In genomic region chr8:126970579-126971313, GRCm38 (mm10) we compare ENCODE assay signal across 8 mouse cellular contexts. TPM values are rescaled to one million over a fixed set of nuclear protein-coding genes. Genes with fewer than 3 reads are reported as not detected.
DNase-seq lines count a peak whose midpoint lies in the region; ATAC-seq lines count a peak whose summit lies in the region.

Gene Rbm34 (minus strand): TSS chr8:126971071.

- peak within 1 kb of the TSS; percentile 76 for H3K4me3 ChIP-seq in heart, embryonic 13.5 days
- peak within 1 kb of the TSS; percentile 98 for H3K4me3 ChIP-seq in liver, embryonic 12.5 days
- H3K4me3 ChIP-seq in stomach, embryonic 15.5 days (replicated peaks), result peak within 1 kb of the TSS; percentile 95

- DNase-seq in CD4-positive helper T cell, adult 2 months (ENCODE audit: low read depth, low spot score), result peak; percentile 95
- DNase-seq in brain, embryonic 18.5 days (ENCODE audit: low read depth, low spot score), result peak; percentile 89
- DNase-seq in kidney, postnatal 10 days, result peak; percentile 94
- peak; percentile 89 to 91 for DNase-seq in natural killer cell, adult 2 months (ENCODE audit: low spot score in 2 of 2)

- WGBS in heart, embryonic 13.5 days, result 1% methylated on average over 49 of the region's 50 CpGs
- WGBS in liver, embryonic 12.5 days (ENCODE audit: insufficient replicate concordance), result 2% methylated on average over 47 of the region's 50 CpGs
- under 1% methylated on average over 50 of the region's 50 CpGs for WGBS in stomach, embryonic 15.5 days

- H3K4me1 ChIP-seq in heart, embryonic 13.5 days, result peaks cover 15% of the 10 kb centered on the region
- H3K4me1 ChIP-seq in liver, embryonic 12.5 days, result peaks cover 49% of the 10 kb centered on the region
- peaks cover 8% of the 10 kb centered on the region for H3K4me1 ChIP-seq in stomach, embryonic 15.5 days

- ATAC-seq in erythroid progenitor cell, adult 5-6 weeks (replicated peaks; ENCODE audit: low FRiP score, poor library complexity, severe bottlenecking), result peak; percentile 98
- peak; percentile 90 for ATAC-seq in heart, embryonic 13.5 days (ENCODE audit: extremely low read depth, insufficient number of reproducible peaks, low FRiP score, low TSS enrichment)
- ATAC-seq in liver, embryonic 12.5 days, result peak; percentile 98
- peak; percentile 97 for ATAC-seq in stomach, embryonic 15.5 days (ENCODE audit: insufficient read depth, low FRiP score, low read depth)

- H3K4me2 ChIP-seq in heart, embryonic 13.5 days, result peak within 1 kb of the TSS; percentile 88
- peak within 1 kb of the TSS; percentile 87 for H3K4me2 ChIP-seq in liver, embryonic 12.5 days
- H3K4me2 ChIP-seq in stomach, embryonic 15.5 days, result peak within 1 kb of the TSS; percentile 89

- H3K9me3 ChIP-seq in heart, embryonic 13.5 days, result no peaks in the 10 kb centered on the region
- no peaks in the 10 kb centered on the region for H3K9me3 ChIP-seq in liver, embryonic 12.5 days (replicated peaks)
- H3K9me3 ChIP-seq in stomach, embryonic 15.5 days, result no peaks in the 10 kb centered on the region

- peak within 1 kb of the TSS; percentile 63 for H3K27ac ChIP-seq in heart, embryonic 13.5 days (replicated peaks)
- H3K27ac ChIP-seq in liver, embryonic 12.5 days, result peak within 1 kb of the TSS; percentile 68
- H3K27ac ChIP-seq in stomach, embryonic 15.5 days, result peak within 1 kb of the TSS; percentile 84

- peak within 1 kb of the TSS; percentile 85 for H3K9ac ChIP-seq in heart, embryonic 13.5 days
- peak within 1 kb of the TSS; percentile 90 for H3K9ac ChIP-seq in liver, embryonic 12.5 days
- peak within 1 kb of the TSS; percentile 79 for H3K9ac ChIP-seq in stomach, embryonic 15.5 days

- peaks cover 36% of the 10 kb centered on the region for H3K36me3 ChIP-seq in heart, embryonic 13.5 days
- peaks cover 37% of the 10 kb centered on the region for H3K36me3 ChIP-seq in liver, embryonic 12.5 days
- peaks cover 13% of the 10 kb centered on the region for H3K36me3 ChIP-seq in stomach, embryonic 15.5 days

- no peaks in the 10 kb centered on the region for H3K27me3 ChIP-seq in heart, embryonic 13.5 days (replicated peaks)
- no peaks in the 10 kb centered on the region for H3K27me3 ChIP-seq in liver, embryonic 12.5 days (replicated peaks)
- no peaks in the 10 kb centered on the region for H3K27me3 ChIP-seq in stomach, embryonic 15.5 days (replicated peaks)

RNA-seq across cellular contexts. Expression of gene Rbm34, which starts in this region (rescaled TPM):
- total RNA-seq in erythroid progenitor cell, adult 5-6 weeks (2015; ENCODE audit: low replicate concordance), result 6.8 and 10.9 TPM in 2 replicates
- 8.7 and 10.8 TPM in 2 replicates for total RNA-seq in erythroid progenitor cell, adult 5-6 weeks (2017; ENCODE audit: low replicate concordance)
- polyA plus RNA-seq in heart, embryonic 13.5 days (2015; fragmentation: Nextera tagmentation; extraction: Ambion mirVana), result 10.9 and 12.1 TPM in 2 replicates
- polyA plus RNA-seq in liver, embryonic 12.5 days (2016; fragmentation: Nextera tagmentation; extraction: Ambion mirVana), result 22.5 and 24.6 TPM in 2 replicates
- polyA plus RNA-seq in stomach, embryonic 15.5 days (2015; fragmentation: Nextera tagmentation; extraction: Ambion mirVana), result 24.3 and 26.5 TPM in 2 replicates

Comparison
In these comparisons a context has a peak if more than half of its experiments do, and no peak if none do; other contexts are left out.
1. Peak in every context shown above with its lines: DNase-seq, ATAC-seq, H3K4me3 ChIP-seq and H3K27ac ChIP-seq.